Mouse (Mus musculus) midbrain, embryonic 16.5 days (tissue): ENCODE results near the gene Napb. TPM values are rescaled to one million over a fixed set of nuclear protein-coding genes. Genes with fewer than 3 reads are reported as not detected.

Source experiments
- ATAC-seq: fragments of 200-750 bp; cut with Nextera tagmentation; 2 replicates; pipeline ENCODE4 v1.8.0; 2017; ENCODE audit warnings: moderate TSS enrichment
- H3K27ac ChIP-seq: fragments of 300-500 bp; sonication (generic); 2 replicates; pipeline ENCODE4 v1.5.1; 2014; ENCODE audit warnings: mild to moderate bottlenecking, low read length, mixed read lengths
- H3K27me3 ChIP-seq: fragments of 300-500 bp; sonication (generic); 2 replicates; pipeline ENCODE4 v1.6.1; 2014; ENCODE audit warnings: low read depth, low read length, mixed read lengths; ENCODE audit not compliant: control insufficient read depth, insufficient read depth
- H3K36me3 ChIP-seq: fragments of 300-500 bp; sonication (generic); 2 replicates; pipeline ENCODE4 v1.6.1; 2014; ENCODE audit warnings: mild to moderate bottlenecking, low read length, moderate library complexity, mixed read lengths; ENCODE audit not compliant: control insufficient read depth, insufficient read depth
- H3K4me1 ChIP-seq: fragments of 300-500 bp; sonication (generic); 2 replicates; pipeline ENCODE4 v1.6.1; 2014; ENCODE audit warnings: mild to moderate bottlenecking, low read length, mixed read lengths; ENCODE audit not compliant: control insufficient read depth, insufficient read depth
- H3K4me2 ChIP-seq: fragments of 300-500 bp; sonication (generic); 2 replicates; pipeline ENCODE4 v1.6.1; 2014; ENCODE audit warnings: mild to moderate bottlenecking, low read length, mixed read lengths
- H3K4me3 ChIP-seq: fragments of 300-500 bp; sonication (generic); 2 replicates; pipeline ENCODE4 v1.5.1; 2014; ENCODE audit warnings: low read depth, mild to moderate bottlenecking, low read length, moderate library complexity, mixed read lengths
- H3K9ac ChIP-seq: fragments of 300-500 bp; sonication (generic); 2 replicates; pipeline ENCODE4 v1.6.1; 2014; ENCODE audit warnings: low read depth, low read length, mixed read lengths
- H3K9me3 ChIP-seq: fragments of 300-500 bp; sonication (generic); replicated peaks from 2 replicates; pipeline ENCODE4 v1.6.1; 2014; ENCODE audit warnings: mild to moderate bottlenecking, low read length, mixed read lengths; ENCODE audit not compliant: control insufficient read depth, poor library complexity, severe bottlenecking
- WGBS: fragments of 180-500 bp; shearing (Covaris S2); extraction: QIAGEN DNeasy Blood & Tissue Kit; methylation state at CpG from one replicate; pipeline ENCODE4 v1.1.7; 2014; 5-methylcytosine and 5-hydroxymethylcytosine counted together
- polyA plus RNA-seq: library from polyadenylated mRNA; unstranded; fragments of >200 nt; fragmentation: Nextera tagmentation; extraction: Ambion mirVana; gene quantifications from 2 replicates; pipeline ENCODE4 v1.2.1, GENCODE M21; 2015

The Napb gene
- polyA plus RNA-seq, 1 experiment from 2014 or later = 114 TPM

GRCm38 (mm10) chr2:148679346-148679745 is 52.9 kb downstream of the Napb start:
- H3K9ac ChIP-seq = no peak overlapping the region
- under 1% methylated on average over 9 of the region's 9 CpGs for WGBS
- H3K27ac ChIP-seq = peak overlapping the region; percentile 66
- no peaks in the 10 kb centered on the region for H3K9me3 ChIP-seq
- H3K4me1 ChIP-seq = peaks cover 42% of the 10 kb centered on the region
- peaks cover 13% of the 10 kb centered on the region for H3K36me3 ChIP-seq
- H3K4me2 ChIP-seq = peak overlapping the region; percentile 31
- H3K4me3 ChIP-seq = no peak overlapping the region
- no peaks in the 10 kb centered on the region for H3K27me3 ChIP-seq
- no peak for ATAC-seq

- Histone ChIP-seq H3K9ac (peak overlapping the region; percentile 55; the same call in 1 of the 2 replicates), H3K4me1 (peaks cover 52% of the 10 kb centered on the region), H3K36me3 (peaks cover 8% of the 10 kb centered on the region), H3K4me2 (peak overlapping the region; percentile 58), H3K9me3 (no peaks in the 10 kb centered on the region), H3K4me3 (peak overlapping the region; percentile 44), H3K27me3 (no peaks in the 10 kb centered on the region), H3K27ac (peak overlapping the region; percentile 68)
- peak; percentile 29 for ATAC-seq
- WGBS = 4% methylated on average over 26 of the region's 26 CpGs
Observed at GRCm38 (mm10) chr2:148677801-148678200, 54.5 kb downstream of the Napb start.

GRCm38 (mm10) chr2:148672199-148673096 is 59.8 kb downstream of the Napb start, which contains the start of gene Nxt1:
Nxt1 (plus strand) TSS chr2:148672601.
- Histone ChIP-seq H3K36me3 (peaks cover 8% of the 10 kb centered on the region), H3K4me3 (peak within 1 kb of the TSS; percentile 83), H3K27me3 (no peaks in the 10 kb centered on the region), H3K4me1 (peaks cover 25% of the 10 kb centered on the region), H3K9me3 (no peaks in the 10 kb centered on the region), H3K9ac (peak within 1 kb of the TSS; percentile 88), H3K27ac (peak within 1 kb of the TSS; percentile 82), H3K4me2 (peak within 1 kb of the TSS; percentile 94)
- ATAC-seq = peak; percentile 100
- under 1% methylated on average over 58 of the region's 58 CpGs for WGBS

DNA sequence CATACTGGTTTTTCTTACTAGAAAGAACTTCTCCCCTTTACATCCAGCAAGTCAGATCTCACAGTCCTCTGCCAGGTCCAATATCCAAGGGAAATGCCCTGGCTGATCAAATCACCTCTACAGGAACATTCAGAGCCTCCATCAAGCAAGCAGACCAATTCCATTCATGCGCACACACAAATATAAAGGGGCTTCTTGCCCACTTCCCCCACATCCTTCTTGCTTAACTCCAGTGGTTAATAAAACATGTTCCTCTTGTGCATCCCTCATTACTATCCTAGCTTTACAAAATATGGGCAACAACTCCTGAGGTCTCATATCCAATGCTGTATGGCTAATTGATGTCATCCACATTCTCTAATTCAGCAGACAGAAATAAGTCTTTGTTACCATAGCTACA is 68.8 kb downstream of the Napb start:
- Histone ChIP-seq H3K4me2 (no peak overlapping the region), H3K4me3 (no peak overlapping the region), H3K9me3 (no peaks in the 10 kb centered on the region), H3K9ac (no peak overlapping the region), H3K4me1 (no peaks in the 10 kb centered on the region), H3K36me3 (no peaks in the 10 kb centered on the region), H3K27ac (no peak overlapping the region), H3K27me3 (no peaks in the 10 kb centered on the region)
- no peak for ATAC-seq
- WGBS = 88% methylated on average over 1 of the region's 1 CpGs

DNA sequence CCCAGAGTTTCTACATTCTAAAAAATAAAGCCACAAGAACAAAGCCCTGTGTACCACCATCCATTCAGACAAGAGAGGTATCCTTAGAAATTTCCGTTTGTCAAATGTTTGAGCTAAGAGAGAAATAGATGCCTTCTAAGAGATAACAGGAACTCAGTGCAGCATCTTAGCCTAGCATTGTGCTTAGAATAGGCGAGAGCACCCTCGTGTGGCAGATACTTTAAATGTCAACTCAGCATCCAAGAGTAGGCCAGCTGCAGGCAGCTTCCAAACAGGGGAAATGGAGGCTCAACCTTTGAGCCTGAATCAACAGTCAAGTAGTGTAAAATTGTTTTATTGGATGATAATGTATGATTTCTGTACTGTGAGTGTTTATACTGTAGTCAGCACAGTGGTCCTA is 77.3 kb downstream of the Napb start:
- 1% methylated on average over 3 of the region's 3 CpGs for WGBS
- Histone ChIP-seq H3K36me3 (no peaks in the 10 kb centered on the region), H3K9me3 (no peaks in the 10 kb centered on the region), H3K9ac (no peak overlapping the region), H3K4me1 (peaks cover 6% of the 10 kb centered on the region), H3K4me3 (no peak overlapping the region), H3K27me3 (no peaks in the 10 kb centered on the region), H3K4me2 (no peak overlapping the region), H3K27ac (no peak overlapping the region)
- peak; percentile 91 for ATAC-seq

DNA sequence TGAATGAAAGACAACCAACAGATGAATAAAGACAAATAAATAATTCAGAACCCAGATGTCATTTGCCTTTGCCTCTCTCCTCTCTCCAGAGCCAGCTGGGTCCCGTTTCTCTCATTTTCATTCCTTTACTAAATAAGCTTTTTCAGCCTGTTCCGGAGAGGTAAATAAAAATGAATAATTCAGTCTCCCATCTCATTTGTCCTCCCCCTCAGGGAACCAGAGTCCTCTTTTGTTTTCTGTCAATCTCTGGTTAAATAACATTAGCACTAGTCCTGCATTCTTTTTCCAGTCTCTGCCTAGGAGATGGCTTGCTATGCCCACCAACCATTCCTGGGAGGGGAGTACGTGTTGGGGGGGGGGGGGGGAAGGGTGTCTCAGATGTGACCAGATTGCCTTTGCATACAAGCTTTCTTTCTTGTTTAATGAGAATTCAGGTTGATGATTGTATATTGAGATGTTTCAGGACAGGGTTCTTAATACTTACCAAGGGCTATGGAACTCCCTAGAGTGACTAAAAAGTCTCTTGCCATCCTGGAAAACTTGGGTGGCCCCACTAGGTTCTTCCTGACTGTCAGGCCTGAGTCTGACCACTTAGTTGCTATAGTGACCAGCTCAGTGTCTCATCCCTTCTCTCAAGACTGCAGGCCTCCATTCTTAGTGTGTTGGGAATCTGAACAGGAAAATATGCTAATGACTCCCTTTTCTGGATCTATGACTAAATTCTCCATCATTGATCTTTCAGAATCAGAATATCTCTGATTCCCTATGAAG is 81.5 kb downstream of the Napb start:
- Histone ChIP-seq H3K4me3 (no peak overlapping the region), H3K4me1 (peaks cover 6% of the 10 kb centered on the region), H3K4me2 (no peak overlapping the region), H3K36me3 (no peaks in the 10 kb centered on the region), H3K9me3 (no peaks in the 10 kb centered on the region), H3K9ac (no peak overlapping the region), H3K27me3 (no peaks in the 10 kb centered on the region), H3K27ac (no peak overlapping the region)
- ATAC-seq = peak; percentile 57
- WGBS = 2% methylated on average over 3 of the region's 3 CpGs

- no peak overlapping the region for H3K4me3 ChIP-seq
- ATAC-seq = no peak
- H3K9ac ChIP-seq = no peak overlapping the region
- 75% methylated on average over 6 of the region's 6 CpGs for WGBS
- no peaks in the 10 kb centered on the region for H3K36me3 ChIP-seq
- no peaks in the 10 kb centered on the region for H3K4me1 ChIP-seq
- no peaks in the 10 kb centered on the region for H3K27me3 ChIP-seq
- no peak overlapping the region for H3K27ac ChIP-seq
- no peak overlapping the region for H3K4me2 ChIP-seq
- H3K9me3 ChIP-seq = no peaks in the 10 kb centered on the region
Observed at GRCm38 (mm10) chr2:148644421-148645000, 87.8 kb downstream of the Napb start.
